Mouse (Mus musculus) inflammation-experienced regulatory T-cells, adult 6 months (primary cell): ENCODE measurements around the gene Fam186a. TPM values are rescaled to one million over a fixed set of nuclear protein-coding genes. Genes with fewer than 3 reads are reported as not detected.
"Not testable (repeated sequence)": the region's sequence is repeated elsewhere in the genome, so short reads cannot be mapped to it uniquely, and the experiment has no call there.

Experiments used
- ATAC-seq: one replicate; pipeline ENCODE4 v1.8.0; 2017
- polyA plus RNA-seq, 3 experiments: library from polyadenylated mRNA; unstranded; fragments of 100-300 nt; shearing (Covaris generic); gene quantifications; one replicate each; pipeline ENCODE4 v1.2.1; 2017

Fam186a gene
- polyA plus RNA-seq, 3 experiments from 2014 or later: not detected

GRCm38 (mm10) chr15:99931231-99931630 is 35.6 kb downstream of the Fam186a start:
- no peak for ATAC-seq

GRCm38 (mm10) chr15:99919601-99920158 is 47.2 kb downstream of the Fam186a start:
- no peak for ATAC-seq

- no peak for ATAC-seq
These were observed 49.6 kb downstream of the Fam186a start for GRCm38 (mm10) chr15:99917264-99917663.

GRCm38 (mm10) chr15:99914613-99915012 is 52.2 kb downstream of the Fam186a start:
- ATAC-seq: no peak

GRCm38 (mm10) chr15:99911785-99912184 is 55.1 kb downstream of the Fam186a start:
- ATAC-seq: no peak

GRCm38 (mm10) chr15:99909339-99909996 is 57.4 kb downstream of the Fam186a start:
- ATAC-seq: not testable (repeated sequence)

GRCm38 (mm10) chr15:99907514-99907913 is 59.3 kb downstream of the Fam186a start:
- ATAC-seq: no peak

- ATAC-seq: no peak
These were observed 59.8 kb downstream of the Fam186a start for GRCm38 (mm10) chr15:99907041-99907440.

- no peak for ATAC-seq
These were observed 62.0 kb downstream of the Fam186a start for GRCm38 (mm10) chr15:99904841-99905240.

GRCm38 (mm10) chr15:99904333-99904732 is 62.5 kb downstream of the Fam186a start:
- no peak for ATAC-seq

- no peak for ATAC-seq
These were observed 63.6 kb downstream of the Fam186a start for GRCm38 (mm10) chr15:99903227-99903626.

GRCm38 (mm10) chr15:99902786-99903185 is 64.1 kb downstream of the Fam186a start:
- ATAC-seq: no peak

- ATAC-seq: no peak
These were observed 70.2 kb downstream of the Fam186a start for GRCm38 (mm10) chr15:99896621-99897020.

GRCm38 (mm10) chr15:99891355-99891754 is 75.5 kb downstream of the Fam186a start:
- no peak for ATAC-seq

GRCm38 (mm10) chr15:99890412-99891236 is 76.2 kb downstream of the Fam186a start:
- no peak for ATAC-seq

GRCm38 (mm10) chr15:99889275-99889874 is 77.5 kb downstream of the Fam186a start:
- no peak for ATAC-seq

- ATAC-seq: not testable (repeated sequence)
These were observed 79.7 kb downstream of the Fam186a start for GRCm38 (mm10) chr15:99887130-99887529.

GRCm38 (mm10) chr15:99884038-99884437 is 82.8 kb downstream of the Fam186a start:
- no peak for ATAC-seq

GRCm38 (mm10) chr15:99878541-99878940 is 88.3 kb downstream of the Fam186a start:
- ATAC-seq: no peak

GRCm38 (mm10) chr15:99875334-99875869 is 91.5 kb downstream of the Fam186a start, which contains the start of gene Lima1:
Lima1 (minus strand) TSS chr15:99875456.
- peak; percentile 95 for ATAC-seq

- ATAC-seq: peak; percentile 25
These were observed 92.1 kb downstream of the Fam186a start for GRCm38 (mm10) chr15:99874612-99875333.

GRCm38 (mm10) chr15:99872543-99872942 is 94.3 kb downstream of the Fam186a start:
- ATAC-seq: no peak
